Mouse (Mus musculus) brown adipose tissue, adult 24 weeks (tissue): ENCODE data around the gene Cd40lg. TPM values are rescaled to one million over a fixed set of nuclear protein-coding genes. Genes with fewer than 3 reads are reported as not detected.

Source experiments
- H3K27ac ChIP-seq: fragments of 200-500 bp; replicated peaks from 2 replicates; pipeline ENCODE4 v1.5.1; 2012; ENCODE audit warnings: low read depth, mild to moderate bottlenecking, low read length
- H3K4me1 ChIP-seq: fragments of 200-500 bp; 2 replicates; pipeline ENCODE4 v1.6.1; 2012; ENCODE audit warnings: low read length, mixed read lengths; ENCODE audit not compliant: control insufficient read depth, insufficient read depth, insufficient read length
- H3K4me3 ChIP-seq: fragments of 200-500 bp; 2 replicates; pipeline ENCODE4 v1.5.1; 2012; ENCODE audit warnings: low read depth, mild to moderate bottlenecking, low read length, moderate library complexity; ENCODE audit not compliant: insufficient read depth
- polyA plus RNA-seq: library from polyadenylated mRNA; stranded (reverse); fragments of >200 nt; gene quantifications from 2 replicates; pipeline ENCODE4 v1.2.4, GENCODE M21; 2012; ENCODE audit not compliant: missing spikeins, insufficient read depth, insufficient read length

Gene Cd40lg
- polyA plus RNA-seq, 1 experiment: not detected

DNA sequence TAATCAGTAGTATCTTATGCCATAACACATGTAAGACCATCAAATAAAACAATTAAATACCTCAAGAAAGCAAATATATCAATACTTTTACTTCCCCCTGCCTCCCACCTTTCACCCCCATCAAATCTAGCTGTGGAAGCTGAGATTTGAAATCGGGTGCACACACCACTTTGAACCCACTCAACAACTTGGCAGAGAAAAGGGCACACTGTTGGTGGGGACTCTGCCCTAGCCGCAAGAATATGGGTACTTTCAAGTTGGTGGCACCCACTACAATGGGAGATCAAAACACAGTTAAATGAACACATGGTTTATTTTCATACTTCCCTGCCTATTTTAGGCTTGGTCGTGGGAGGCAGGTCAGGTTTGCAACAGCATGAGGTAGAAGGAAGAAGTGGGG lies 9.9 kb downstream of the Cd40lg start:
- no peaks in the 10 kb centered on the region for H3K4me1 ChIP-seq

DNA sequence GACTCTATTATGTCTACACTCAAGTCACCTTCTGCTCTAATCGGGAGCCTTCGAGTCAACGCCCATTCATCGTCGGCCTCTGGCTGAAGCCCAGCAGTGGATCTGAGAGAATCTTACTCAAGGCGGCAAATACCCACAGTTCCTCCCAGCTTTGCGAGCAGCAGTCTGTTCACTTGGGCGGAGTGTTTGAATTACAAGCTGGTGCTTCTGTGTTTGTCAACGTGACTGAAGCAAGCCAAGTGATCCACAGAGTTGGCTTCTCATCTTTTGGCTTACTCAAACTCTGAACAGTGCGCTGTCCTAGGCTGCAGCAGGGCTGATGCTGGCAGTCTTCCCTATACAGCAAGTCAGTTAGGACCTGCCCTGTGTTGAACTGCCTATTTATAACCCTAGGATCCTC lies 11.4 kb downstream of the Cd40lg start:
- peak overlapping the region; percentile 14; the same call in 1 of the 2 replicates for H3K4me3 ChIP-seq

More for the DNA sequence above, 9.9 kb downstream of the Cd40lg start:
- Histone ChIP-seq H3K27ac (no peak overlapping the region), H3K4me3 (no peak overlapping the region)

DNA sequence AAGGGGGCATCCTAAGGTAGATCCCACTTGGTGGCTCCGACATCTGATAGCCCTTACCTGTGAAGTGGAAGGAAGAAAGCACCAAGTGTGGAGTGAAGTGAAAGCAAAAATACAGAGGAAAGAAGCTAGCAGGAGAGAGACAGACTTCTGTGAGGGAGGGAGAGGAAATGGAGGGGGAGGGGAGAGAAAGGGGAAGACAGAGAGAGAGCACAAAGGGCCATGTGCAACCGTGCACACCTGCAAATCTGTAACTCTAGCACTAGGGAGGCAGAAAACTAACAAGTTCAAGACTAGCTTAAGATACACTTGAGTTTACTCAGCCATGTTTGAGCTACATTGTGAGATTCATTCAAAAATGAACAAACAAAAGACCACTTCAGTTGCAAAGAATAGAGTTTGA lies 16.2 kb downstream of the Cd40lg start:
- Histone ChIP-seq H3K27ac (no peak overlapping the region), H3K4me3 (no peak overlapping the region), H3K4me1 (no peaks in the 10 kb centered on the region)

More for the DNA sequence above, 11.4 kb downstream of the Cd40lg start:
- no peak overlapping the region for H3K27ac ChIP-seq
- no peaks in the 10 kb centered on the region for H3K4me1 ChIP-seq

DNA sequence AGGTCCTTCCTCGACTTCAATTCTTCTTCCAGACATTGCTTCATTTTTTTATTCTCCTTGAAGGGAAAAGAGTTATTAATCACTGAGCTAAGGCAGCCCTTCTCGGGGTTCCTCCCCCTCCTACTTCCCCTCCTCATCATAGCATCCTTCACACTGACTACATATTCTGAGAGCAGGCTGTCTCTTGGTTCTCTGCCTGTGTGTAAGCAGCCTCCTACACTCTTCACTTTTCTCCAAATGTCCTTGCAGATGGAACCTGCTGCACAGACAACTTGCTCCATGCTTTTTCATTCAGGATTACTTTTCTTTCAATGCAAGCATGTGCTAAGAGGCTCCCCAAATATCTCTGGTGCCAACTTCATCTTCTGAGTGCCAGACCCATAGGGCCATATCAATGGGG lies 21.7 kb downstream of the Cd40lg start:
- no peak overlapping the region for H3K4me3 ChIP-seq
- H3K27ac ChIP-seq: no peak overlapping the region
- no peaks in the 10 kb centered on the region for H3K4me1 ChIP-seq

DNA sequence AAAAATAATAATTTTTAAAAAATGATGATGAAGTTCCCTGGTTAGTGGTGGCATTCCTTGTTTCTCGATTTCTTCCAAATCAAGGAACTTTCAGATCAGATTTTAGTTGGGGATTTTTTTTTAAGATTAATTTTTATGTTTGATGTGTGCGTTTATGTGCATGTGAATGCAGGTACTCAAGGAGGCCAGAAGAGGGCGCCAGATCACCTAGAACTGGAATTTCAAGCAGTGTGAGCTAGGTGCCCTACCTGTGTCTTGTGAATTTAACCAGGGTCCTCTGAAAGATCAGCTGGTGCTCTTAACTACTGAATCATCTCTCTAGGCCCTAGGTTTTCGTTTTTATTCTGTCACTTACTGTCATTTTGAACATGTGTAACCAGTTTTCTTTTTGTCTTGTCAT lies 24.0 kb downstream of the Cd40lg start:
- Histone ChIP-seq H3K4me1 (no peaks in the 10 kb centered on the region), H3K4me3 (no peak overlapping the region), H3K27ac (no peak overlapping the region)

DNA sequence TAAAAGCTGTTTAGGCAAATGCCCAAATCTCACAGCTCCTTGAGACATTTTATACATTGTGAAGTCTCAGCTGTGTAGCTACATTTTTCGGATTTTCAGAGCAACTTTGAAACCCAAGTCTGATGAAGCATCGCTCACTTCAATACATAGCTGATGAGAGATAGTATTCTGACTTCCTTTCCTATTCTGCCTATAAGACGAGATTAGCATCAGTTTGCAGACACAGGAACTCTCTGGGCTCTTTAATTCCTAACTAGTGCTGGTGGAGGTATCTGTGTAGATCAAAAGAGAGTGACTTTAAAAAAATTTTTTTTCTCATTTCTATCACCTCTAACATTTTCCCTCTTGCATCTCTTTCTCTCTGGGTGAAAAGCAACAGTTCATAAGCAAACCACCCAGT lies 26.6 kb downstream of the Cd40lg start:
- no peak overlapping the region for H3K27ac ChIP-seq
- H3K4me3 ChIP-seq: no peak overlapping the region
- no peaks in the 10 kb centered on the region for H3K4me1 ChIP-seq

DNA sequence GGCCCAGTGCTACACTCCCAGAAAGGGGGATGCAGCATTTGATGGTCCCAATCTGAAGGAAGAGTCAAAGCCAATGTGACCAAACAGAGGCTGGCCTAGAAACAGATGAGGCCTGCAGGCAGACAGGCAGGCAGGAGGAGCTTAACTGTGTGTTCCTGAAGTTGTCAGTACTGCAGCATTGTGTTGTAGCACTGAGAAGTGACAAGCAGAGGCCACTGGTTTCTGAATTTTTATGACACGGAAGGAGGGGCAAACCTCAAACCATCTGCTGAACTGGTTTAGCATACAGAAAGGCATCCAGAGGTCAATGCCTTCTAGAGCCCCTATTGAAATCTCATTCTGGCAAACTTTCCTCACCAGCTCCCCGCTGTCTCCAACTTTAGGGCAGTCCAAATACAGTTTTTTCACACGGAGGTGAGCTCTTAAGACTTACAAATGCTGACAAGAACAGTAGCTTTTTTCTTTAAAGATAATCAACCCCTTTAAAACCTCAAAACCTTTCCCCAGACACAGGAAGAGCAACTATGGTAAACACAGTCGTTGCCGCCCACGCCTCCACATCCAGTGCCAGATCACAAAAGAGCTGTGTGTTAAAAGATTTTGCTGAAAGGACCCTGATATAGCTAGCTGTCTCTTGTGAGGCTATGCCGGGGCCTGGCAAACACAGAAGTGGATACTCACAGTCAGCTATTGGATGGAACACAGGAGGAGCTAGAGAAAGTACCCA lies 41.5 kb downstream of the Cd40lg start:
- Histone ChIP-seq H3K4me3 (no peak overlapping the region), H3K27ac (no peak overlapping the region), H3K4me1 (no peaks in the 10 kb centered on the region)

DNA sequence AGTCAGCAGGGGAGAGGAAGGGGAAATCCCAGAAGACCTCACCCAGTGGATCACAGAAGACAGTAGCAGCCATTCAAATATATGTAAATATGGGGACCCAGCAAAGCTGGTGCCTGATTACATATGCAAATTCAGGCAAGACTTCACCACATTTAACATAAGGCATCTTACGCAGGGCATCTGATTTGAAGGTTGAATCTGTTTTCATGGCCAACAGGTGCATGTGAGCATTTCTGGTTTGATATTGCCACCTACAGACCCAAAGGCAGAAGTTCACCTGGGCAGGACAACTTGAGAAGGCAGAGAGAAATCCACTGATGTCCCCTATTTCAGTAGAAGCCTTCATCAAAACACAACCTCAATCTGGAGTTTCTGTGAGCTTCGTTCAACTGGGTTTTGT lies 48.8 kb downstream of the Cd40lg start:
- Histone ChIP-seq H3K4me3 (no peak overlapping the region), H3K27ac (no peak overlapping the region), H3K4me1 (no peaks in the 10 kb centered on the region)

DNA sequence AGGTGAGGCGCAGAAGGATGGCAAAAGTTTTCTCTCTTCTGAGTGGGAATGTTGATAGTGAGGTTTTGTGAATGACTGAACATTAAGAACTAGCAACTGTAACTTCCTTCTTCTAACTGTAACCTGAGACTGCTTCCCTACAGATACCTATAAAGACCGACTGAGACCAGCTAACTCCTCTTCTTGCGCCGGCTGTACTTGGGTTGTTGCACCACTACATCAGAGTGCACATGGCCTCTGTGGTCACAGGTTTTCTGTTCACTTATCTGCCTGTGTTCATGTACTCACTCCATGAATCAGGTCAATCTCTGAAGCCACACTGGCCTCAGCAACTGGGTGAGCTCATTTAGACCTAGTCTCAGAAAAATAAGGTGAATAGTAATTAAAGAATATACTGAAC lies 51.6 kb downstream of the Cd40lg start:
- no peak overlapping the region for H3K4me3 ChIP-seq
- no peaks in the 10 kb centered on the region for H3K4me1 ChIP-seq
- H3K27ac ChIP-seq: no peak overlapping the region

Other genes starting within 250 kb of the Cd40lg start
- not detected in 2 replicates for gene Brs3, start 169.1 kb upstream of the Cd40lg start, polyA plus RNA-seq
- 37.3 and 38.0 TPM in 2 replicates for gene Htatsf1, start 158.6 kb upstream of the Cd40lg start, polyA plus RNA-seq
- gene Vgll1, start 124.0 kb upstream of the Cd40lg start, polyA plus RNA-seq: not detected in 2 replicates
- gene Arhgef6, start 126.6 kb downstream of the Cd40lg start, polyA plus RNA-seq: 15.1 and 22.8 TPM in 2 replicates
- 13.7 and 18.0 TPM in 2 replicates for gene Rbmx, start 180.9 kb downstream of the Cd40lg start, polyA plus RNA-seq
- gene Gm364, start 197.0 kb downstream of the Cd40lg start, polyA plus RNA-seq: not detected in 2 replicates